Mouse (Mus musculus): ENCODE measurements around the gene Gjd3. TPM values are rescaled to one million over a fixed set of nuclear protein-coding genes. Genes with fewer than 3 reads are reported as not detected.
"Not testable (repeated sequence)": the region's sequence is repeated elsewhere in the genome, so short reads cannot be mapped to it uniquely, and the experiment has no call there.

The Gjd3 gene
- polyA plus RNA-seq, 1 experiment from 2014 or later, result 3.1 TPM

GRCm38 (mm10) chr11:99006788-99007187 lies 24.0 kb upstream of the Gjd3 start:
- WGBS, result 91% methylated on average over 9 of the region's 9 CpGs
- Histone ChIP-seq H3K4me1 (replicated peaks) (no peaks in the 10 kb centered on the region), H3K9ac (no peak overlapping the region), H3K9me3 (no peaks in the 10 kb centered on the region), H3K27me3 (no peaks in the 10 kb centered on the region), H3K36me3 (no peaks in the 10 kb centered on the region), H3K4me3 (no peak overlapping the region), H3K27ac (replicated peaks) (no peak overlapping the region), H3K4me2 (no peak overlapping the region)
- no peak for ATAC-seq (ENCODE audit: low FRiP score, low read depth)

DNA sequence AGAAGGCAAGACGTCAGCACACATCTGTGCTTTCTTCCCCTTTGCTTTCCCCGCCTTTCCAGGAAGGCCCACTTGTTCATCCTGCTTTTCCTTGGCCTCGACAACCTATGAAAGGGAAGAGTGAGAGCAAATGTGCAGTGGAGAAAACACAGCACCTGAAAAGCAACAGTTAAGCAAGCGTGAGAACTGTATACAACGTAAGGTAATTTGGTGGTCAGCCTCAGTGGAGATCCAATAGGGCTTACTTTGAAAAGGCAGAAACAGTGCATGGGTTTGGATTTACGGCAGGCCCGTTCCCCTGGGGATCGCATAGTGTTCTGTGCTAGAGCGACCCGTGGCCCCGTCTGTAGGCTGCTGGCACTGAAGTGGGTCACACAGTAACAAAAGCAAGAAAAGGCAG lies 16.4 kb upstream of the Gjd3 start:
- Histone ChIP-seq H3K9ac (no peak overlapping the region), H3K4me1 (replicated peaks) (no peaks in the 10 kb centered on the region), H3K27me3 (no peaks in the 10 kb centered on the region), H3K4me2 (no peak overlapping the region), H3K4me3 (no peak overlapping the region), H3K9me3 (no peaks in the 10 kb centered on the region), H3K36me3 (no peaks in the 10 kb centered on the region), H3K27ac (replicated peaks) (no peak overlapping the region)
- 86% methylated on average over 11 of the region's 11 CpGs for WGBS
- ATAC-seq (ENCODE audit: low FRiP score, low read depth), result no peak

- Histone ChIP-seq H3K36me3 (no peaks in the 10 kb centered on the region), H3K4me2 (no peak overlapping the region), H3K9me3 (no peaks in the 10 kb centered on the region), H3K4me3 (no peak overlapping the region), H3K27ac (replicated peaks) (no peak overlapping the region), H3K9ac (no peak overlapping the region), H3K4me1 (replicated peaks) (no peaks in the 10 kb centered on the region), H3K27me3 (no peaks in the 10 kb centered on the region)
- ATAC-seq (ENCODE audit: low FRiP score, low read depth), result no peak
Measured at GRCm38 (mm10) chr11:98998776-98999175, 16.0 kb upstream of the Gjd3 start.

- Histone ChIP-seq H3K9me3 (no peaks in the 10 kb centered on the region), H3K9ac (no peak overlapping the region), H3K27me3 (no peaks in the 10 kb centered on the region), H3K4me2 (no peak overlapping the region), H3K27ac (replicated peaks) (no peak overlapping the region), H3K36me3 (no peaks in the 10 kb centered on the region), H3K4me1 (replicated peaks) (no peaks in the 10 kb centered on the region), H3K4me3 (no peak overlapping the region)
- no peak for ATAC-seq (ENCODE audit: low FRiP score, low read depth)
- WGBS, result 92% methylated on average over 4 of the region's 4 CpGs
Measured at GRCm38 (mm10) chr11:98997659-98998058, 14.8 kb upstream of the Gjd3 start.

- 96% methylated on average over 7 of the region's 7 CpGs for WGBS
- Histone ChIP-seq H3K4me1 (replicated peaks) (no peaks in the 10 kb centered on the region), H3K9me3 (no peaks in the 10 kb centered on the region), H3K4me3 (no peak overlapping the region), H3K27me3 (no peaks in the 10 kb centered on the region), H3K4me2 (no peak overlapping the region), H3K9ac (no peak overlapping the region), H3K36me3 (no peaks in the 10 kb centered on the region), H3K27ac (replicated peaks) (no peak overlapping the region)
- ATAC-seq (ENCODE audit: low FRiP score, low read depth), result no peak
Measured at GRCm38 (mm10) chr11:98995987-98996386, 13.2 kb upstream of the Gjd3 start.

GRCm38 (mm10) chr11:98990866-98991265 lies 8.1 kb upstream of the Gjd3 start:
- ATAC-seq (ENCODE audit: low FRiP score, low read depth), result no peak
- WGBS, result 86% methylated on average over 6 of the region's 6 CpGs
- H3K4me3 ChIP-seq, result no peak overlapping the region
- no peaks in the 10 kb centered on the region for H3K27me3 ChIP-seq
- H3K9me3 ChIP-seq, result no peaks in the 10 kb centered on the region
- no peak overlapping the region for H3K4me2 ChIP-seq
- H3K27ac ChIP-seq (replicated peaks), result no peak overlapping the region
- H3K4me1 ChIP-seq (replicated peaks), result no peaks in the 10 kb centered on the region
- no peaks in the 10 kb centered on the region for H3K36me3 ChIP-seq
- H3K9ac ChIP-seq, result no peak overlapping the region

GRCm38 (mm10) chr11:98988260-98988659 lies 5.4 kb upstream of the Gjd3 start:
- not testable (repeated sequence) for ATAC-seq (ENCODE audit: low FRiP score, low read depth)

DNA sequence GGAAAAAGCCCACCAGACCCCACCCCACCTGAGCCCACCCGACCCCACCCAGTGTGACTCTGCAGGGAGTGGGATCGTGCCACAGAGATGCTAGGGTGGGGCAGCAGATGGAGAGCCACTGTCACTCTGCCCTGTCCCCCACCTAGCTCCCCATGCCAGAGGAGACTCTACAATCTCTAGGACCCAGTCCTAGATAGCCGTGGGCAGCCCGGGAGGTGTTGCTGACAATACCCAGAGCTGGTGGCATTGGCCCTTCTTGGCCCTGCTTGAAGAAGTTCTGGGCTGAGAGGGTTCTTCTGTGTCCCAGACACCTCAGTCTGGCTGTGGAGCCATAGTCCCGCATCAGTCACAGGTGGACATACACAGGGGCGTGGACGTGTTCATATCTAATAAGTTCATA lies 2.7 kb upstream of the Gjd3 start:
- no peak for ATAC-seq (ENCODE audit: low FRiP score, low read depth)
- no peak overlapping the region for H3K9ac ChIP-seq

More at GRCm38 (mm10) chr11:98988260-98988659, 5.4 kb upstream of the Gjd3 start:
- H3K4me1 ChIP-seq (replicated peaks); H3K36me3 ChIP-seq; H3K4me2 ChIP-seq; H3K9ac ChIP-seq; H3K27me3 ChIP-seq; H3K27ac ChIP-seq (replicated peaks); H3K4me3 ChIP-seq; H3K9me3 ChIP-seq: not testable (repeated sequence)
- WGBS, result 95% methylated on average over 6 of the region's 6 CpGs

GRCm38 (mm10) chr11:98983551-98983950 lies 735 bp upstream of the Gjd3 start:
- Histone ChIP-seq H3K4me3 (peak overlapping the region; percentile 56), H3K4me2 (peak overlapping the region; percentile 67), H3K9ac (peak overlapping the region; percentile 77), H3K9me3 (no peaks in the 10 kb centered on the region), H3K4me1 (replicated peaks) (peaks cover 28% of the 10 kb centered on the region), H3K27me3 (no peaks in the 10 kb centered on the region), H3K27ac (replicated peaks) (no peak overlapping the region), H3K36me3 (no peaks in the 10 kb centered on the region)
- no peak for ATAC-seq (ENCODE audit: low FRiP score, low read depth)
- WGBS, result 35% methylated on average over 8 of the region's 8 CpGs

More for the DNA sequence above, 2.7 kb upstream of the Gjd3 start:
- 96% methylated on average over 7 of the region's 7 CpGs for WGBS
- H3K36me3 ChIP-seq, result no peaks in the 10 kb centered on the region
- no peak overlapping the region for H3K27ac ChIP-seq (replicated peaks)
- no peak overlapping the region for H3K4me3 ChIP-seq
- peaks cover 28% of the 10 kb centered on the region for H3K4me1 ChIP-seq (replicated peaks)
- H3K27me3 ChIP-seq, result no peaks in the 10 kb centered on the region
- H3K4me2 ChIP-seq, result no peak overlapping the region
- H3K9me3 ChIP-seq, result no peaks in the 10 kb centered on the region

DNA sequence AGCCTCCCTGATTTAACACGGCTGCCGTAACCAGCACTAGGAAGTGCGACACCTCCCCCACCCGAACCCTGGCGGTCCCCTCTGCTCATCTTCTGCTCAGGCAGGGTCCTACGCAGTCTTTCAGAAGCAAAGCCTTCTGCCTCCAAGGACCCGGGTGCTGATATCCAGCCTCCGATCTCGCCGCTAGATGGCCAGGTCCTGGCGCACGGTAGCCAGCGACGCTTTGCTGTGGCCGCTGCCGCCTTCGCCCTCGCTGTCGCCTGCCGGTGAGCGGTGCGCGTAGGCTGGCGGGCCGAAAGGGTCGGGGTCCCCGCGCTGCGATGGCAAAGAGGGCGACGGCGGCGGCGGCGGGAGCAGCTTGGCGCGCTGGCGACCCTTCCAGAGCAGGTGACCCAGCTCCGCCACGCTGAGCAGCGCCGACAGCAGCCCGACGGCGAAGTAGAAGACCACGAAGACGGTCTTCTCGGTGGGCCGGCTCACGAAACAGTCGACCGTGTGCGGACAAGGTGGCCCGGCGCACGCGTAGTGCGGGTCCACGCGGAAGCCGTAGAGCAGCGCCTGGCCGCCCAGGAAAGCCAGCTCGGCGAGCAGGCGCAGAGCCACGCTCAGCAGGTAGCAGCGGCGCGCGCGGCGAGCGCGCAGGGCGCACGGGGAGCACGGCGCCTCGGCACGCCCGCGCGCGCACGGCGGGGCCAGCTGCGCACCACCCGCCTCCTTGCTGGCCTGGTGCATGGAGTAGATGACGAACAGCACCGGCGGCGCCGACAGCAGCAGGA lies 631 bp downstream of the Gjd3 start:
- H3K27me3 ChIP-seq, result no peaks in the 10 kb centered on the region
- H3K9ac ChIP-seq, result peak overlapping the region; percentile 77
- H3K9me3 ChIP-seq, result no peaks in the 10 kb centered on the region
- peak overlapping the region; percentile 56 for H3K4me3 ChIP-seq
- H3K4me1 ChIP-seq (replicated peaks), result peaks cover 28% of the 10 kb centered on the region
- peak overlapping the region; percentile 91 for H3K27ac ChIP-seq (replicated peaks)
- H3K4me2 ChIP-seq, result peak overlapping the region; percentile 67
- under 1% methylated on average over 91 of the region's 94 CpGs for WGBS
- ATAC-seq (ENCODE audit: low FRiP score, low read depth), result peak; percentile 83
- H3K36me3 ChIP-seq, result no peaks in the 10 kb centered on the region

DNA sequence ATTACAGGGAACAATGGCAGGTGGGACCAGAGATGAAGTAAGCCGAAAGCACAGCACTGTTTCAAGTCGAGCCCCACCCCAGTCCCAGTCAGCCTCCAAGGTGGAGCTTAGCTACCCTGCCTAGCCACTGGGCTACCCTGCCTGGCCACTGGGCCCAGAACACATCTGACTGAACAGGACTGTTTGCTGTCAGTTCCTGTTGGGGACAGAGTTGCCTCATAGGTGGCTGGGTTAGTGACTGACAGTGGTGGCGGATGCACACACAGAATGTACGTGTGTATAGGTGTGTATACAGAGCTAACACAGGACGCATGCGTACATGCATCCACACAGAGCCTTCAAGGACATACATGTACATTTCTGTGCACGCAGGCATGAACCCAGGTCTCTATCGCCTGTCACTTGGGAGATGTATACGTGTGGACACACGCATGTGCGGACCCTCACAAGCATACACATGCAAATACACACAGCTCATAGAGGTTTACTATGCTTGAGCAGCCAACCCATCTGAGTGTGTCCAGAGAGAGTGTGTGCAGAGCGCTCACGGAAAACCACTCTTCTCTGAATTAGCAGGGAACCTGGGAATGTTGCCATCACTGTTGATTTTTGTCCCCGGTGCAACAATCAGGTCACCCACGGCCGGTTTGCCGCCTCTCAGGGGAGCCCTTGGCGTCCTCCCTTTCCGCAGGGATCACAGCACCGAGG lies 1.4 kb downstream of the Gjd3 start:
- WGBS, result 26% methylated on average over 20 of the region's 20 CpGs
- Histone ChIP-seq H3K4me2 (peak overlapping the region; percentile 67), H3K27ac (replicated peaks) (peak overlapping the region; percentile 91), H3K9me3 (no peaks in the 10 kb centered on the region), H3K27me3 (no peaks in the 10 kb centered on the region), H3K9ac (peak overlapping the region; percentile 77), H3K4me3 (peak overlapping the region; percentile 56), H3K36me3 (no peaks in the 10 kb centered on the region), H3K4me1 (replicated peaks) (peaks cover 28% of the 10 kb centered on the region)
- peak; percentile 54 for ATAC-seq (ENCODE audit: low FRiP score, low read depth)

DNA sequence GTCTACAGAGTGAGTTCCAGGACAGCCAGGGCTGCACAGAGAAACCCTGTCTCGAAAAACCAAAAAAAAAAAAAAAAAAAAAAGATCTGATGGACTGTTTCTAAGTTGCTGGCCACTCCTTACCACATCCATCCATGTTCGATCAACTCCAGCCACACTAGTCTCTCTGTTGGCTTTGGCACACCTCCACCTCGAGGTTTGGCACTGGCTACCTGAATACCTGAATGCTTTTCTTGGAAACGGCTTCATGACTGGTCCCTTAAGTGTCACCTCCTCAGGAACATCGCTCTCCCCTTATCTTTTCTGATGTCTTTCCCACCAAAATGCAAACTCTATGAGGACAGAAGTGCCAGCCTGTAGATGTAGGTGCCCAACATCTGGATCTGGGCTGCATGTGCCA lies 3.5 kb downstream of the Gjd3 start:
- Histone ChIP-seq H3K4me1 (replicated peaks) (peaks cover 28% of the 10 kb centered on the region), H3K36me3 (no peaks in the 10 kb centered on the region), H3K4me3 (no peak overlapping the region), H3K9me3 (no peaks in the 10 kb centered on the region), H3K27ac (replicated peaks) (no peak overlapping the region), H3K27me3 (no peaks in the 10 kb centered on the region), H3K4me2 (no peak overlapping the region), H3K9ac (no peak overlapping the region)
- no peak for ATAC-seq (ENCODE audit: low FRiP score, low read depth)
- 81% methylated on average over 5 of the region's 5 CpGs for WGBS

Data from hindbrain, embryonic 15.5 days (tissue).